Mouse (Mus musculus) myocyte (in vitro differentiated cells): ENCODE data around the gene Gm20662. TPM values are rescaled to one million over a fixed set of nuclear protein-coding genes. Genes with fewer than 3 reads are reported as not detected.

ENCODE experiments used
- H3K27me3 ChIP-seq: one replicate; pipeline ENCODE4 v1.6.1; 2011; ENCODE audit not compliant: control insufficient read depth, insufficient read depth, insufficient read length
- H3K36me3 ChIP-seq: one replicate; pipeline ENCODE4 v1.6.1; 2011; ENCODE audit not compliant: control insufficient read depth, insufficient read depth
- H3K4me2 ChIP-seq: one replicate; pipeline ENCODE4 v1.6.1; 2011; ENCODE audit warnings: low read depth, control low read depth
- H3K4me3 ChIP-seq: one replicate; pipeline ENCODE4 v1.5.1; 2011; ENCODE audit warnings: mild to moderate bottlenecking, control low read depth, moderate library complexity
- H3K79me2 ChIP-seq: one replicate; pipeline ENCODE4 v1.6.1; 2011; ENCODE audit not compliant: control insufficient read depth, insufficient read depth
- H3ac ChIP-seq: one replicate; pipeline ENCODE4 v1.6.1; 2011; ENCODE audit not compliant: control insufficient read depth, insufficient read length
- CEBPB ChIP-seq: IDR thresholded peaks from 2 replicates; pipeline ENCODE4 v1.6.1; 2011; ENCODE audit warnings: mild to moderate bottlenecking, moderate library complexity; ENCODE audit not compliant: poor library complexity, insufficient read depth, severe bottlenecking
- E2F4 ChIP-seq: IDR thresholded peaks from one replicate; pipeline ENCODE4 v1.6.1; 2011; ENCODE audit warnings: mild to moderate bottlenecking, control low read depth, moderate library complexity; ENCODE audit not compliant: insufficient read depth
- MAX ChIP-seq: IDR thresholded peaks from one replicate; pipeline ENCODE4 v1.6.1; 2011; ENCODE audit warnings: low read depth, mild to moderate bottlenecking, control low read depth
- MYOD1 ChIP-seq, 3 experiments: IDR thresholded peaks; one replicate each; pipeline ENCODE4 v1.6.1; 2011; ENCODE audit warnings: control low read depth in 2 of 3, low read depth in 2 of 3, mild to moderate bottlenecking in 2 of 3, moderate library complexity in 1 of 3; ENCODE audit not compliant: insufficient read length in 2 of 3, control insufficient read depth in 1 of 3
- MYOG ChIP-seq, 3 experiments: IDR thresholded peaks; one replicate each; pipeline ENCODE4 v1.6.1; 2011; ENCODE audit warnings: control low read depth in 2 of 3, low read depth in 2 of 3, mild to moderate bottlenecking in 2 of 3; ENCODE audit not compliant: insufficient read length in 2 of 3, control insufficient read depth in 1 of 3, insufficient read depth in 1 of 3
- POLR2A ChIP-seq: IDR thresholded peaks from one replicate; pipeline ENCODE4 v1.6.1; 2011; ENCODE audit warnings: low read depth, mild to moderate bottlenecking, control low read depth, moderate library complexity; ENCODE audit not compliant: insufficient read length
- POLR2AphosphoS2 ChIP-seq: IDR thresholded peaks from one replicate; pipeline ENCODE4 v1.6.1; 2011; ENCODE audit warnings: low read depth, control low read depth; ENCODE audit not compliant: insufficient read length
- REST ChIP-seq: IDR thresholded peaks from one replicate; pipeline ENCODE4 v1.6.1; 2011; ENCODE audit warnings: mild to moderate bottlenecking, control low read depth, moderate library complexity; ENCODE audit not compliant: insufficient read depth, insufficient read length
- SRF ChIP-seq: IDR thresholded peaks from one replicate; pipeline ENCODE4 v1.6.1; 2011; ENCODE audit warnings: low read depth; ENCODE audit not compliant: control insufficient read depth, insufficient read length
- TCF12 ChIP-seq: IDR thresholded peaks from one replicate; pipeline ENCODE4 v1.6.1; 2011; ENCODE audit warnings: mild to moderate bottlenecking, control low read depth; ENCODE audit not compliant: poor library complexity, insufficient read depth, severe bottlenecking
- TCF3 ChIP-seq: IDR thresholded peaks from one replicate; pipeline ENCODE4 v1.6.1; 2011; ENCODE audit warnings: low read depth, control low read depth; ENCODE audit not compliant: insufficient read length
- USF1 ChIP-seq: IDR thresholded peaks from one replicate; pipeline ENCODE4 v1.6.1; 2011; ENCODE audit warnings: low read depth, mild to moderate bottlenecking, control low read depth, moderate library complexity
- polyA plus RNA-seq: library from polyadenylated mRNA; unstranded; fragments of >200 nt; fragmentation: generic; extraction: Trizol; gene quantifications from one replicate; pipeline ENCODE4 v1.2.1, GENCODE M21; 2012; ENCODE audit warnings: missing spikeins

The Gm20662 gene
- polyA plus RNA-seq, 1 experiment, result 0.82 TPM

DNA sequence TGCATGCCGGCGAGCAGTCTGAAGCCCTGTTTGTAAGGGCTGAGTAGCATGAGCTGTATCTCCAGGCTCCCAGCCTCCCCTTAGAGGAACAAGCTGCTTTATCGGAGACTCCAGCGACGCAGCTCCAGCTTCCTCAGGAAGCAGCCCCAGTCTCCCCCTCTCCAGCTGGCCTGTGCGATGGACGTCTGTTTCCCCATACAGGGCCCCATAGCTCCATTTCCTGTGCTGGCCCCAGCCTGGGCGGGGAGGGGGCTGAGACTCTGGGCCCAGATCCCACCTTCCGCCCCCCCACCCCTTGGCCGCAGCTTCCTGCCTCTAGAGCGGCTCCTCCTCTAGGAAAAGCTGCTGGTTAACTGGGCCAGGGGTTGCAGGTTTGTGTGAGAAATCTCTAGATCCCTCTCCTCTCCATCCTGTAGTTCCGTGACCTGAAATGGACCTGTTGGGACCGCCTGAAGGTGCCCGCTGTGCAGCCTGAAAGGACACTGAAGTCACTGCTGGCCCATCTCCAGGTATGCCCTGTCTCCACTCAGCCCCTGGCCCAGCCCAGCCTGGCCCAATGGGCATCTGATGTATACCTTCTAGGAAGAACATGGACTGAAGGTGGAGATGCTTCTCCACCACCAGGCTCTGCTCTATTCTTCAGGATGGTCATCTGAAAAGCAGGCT is 13.3 kb upstream of the Gm20662 start, which contains the start of gene Gm20661:
Gene Gm20661, plus strand, starts transcription at position 378 of the 666 bp plus-strand sequence.
- no peaks in the 10 kb centered on the region for H3K36me3 ChIP-seq
- no peaks in the 10 kb centered on the region for H3K27me3 ChIP-seq
- H3K4me3 ChIP-seq, result no peak within 1 kb of the TSS
- TF ChIP-seq MAX (no peak), POLR2A (no peak), USF1 (no peak), MYOD1 (IDR thresholded peaks at IDR 0.05; ENCODE audit: control insufficient read depth in 1 of 3, insufficient read length in 2 of 3, low read depth in 2 of 3) (no peak), SRF (no peak), TCF12 (no peak), E2F4 (no peak), TCF3 (no peak), CEBPB (no peak), POLR2AphosphoS2 (no peak), MYOG (IDR thresholded peaks at IDR 0.05; ENCODE audit: control insufficient read depth in 1 of 3, insufficient read depth in 1 of 3, insufficient read length in 2 of 3, low read depth in 2 of 3) (no peak)
- no peak within 1 kb of the TSS for H3K4me2 ChIP-seq
- H3K79me2 ChIP-seq, result no peaks in the 10 kb centered on the region
- H3ac ChIP-seq, result no peak within 1 kb of the TSS

GRCm38 (mm10) chr9:107983421-107983890 is 12.7 kb upstream of the Gm20662 start:
- Histone ChIP-seq H3K4me2 (no peak overlapping the region), H3K27me3 (no peaks in the 10 kb centered on the region), H3K36me3 (no peaks in the 10 kb centered on the region), H3K4me3 (no peak overlapping the region), H3ac (no peak overlapping the region), H3K79me2 (no peaks in the 10 kb centered on the region)
- no peak for TF ChIP-seq TCF12
- TF ChIP-seq TCF3, result no peak
- no peak for TF ChIP-seq MAX
- TF ChIP-seq POLR2A, result no peak
- TF ChIP-seq MYOG (IDR thresholded peaks at IDR 0.05; ENCODE audit: control insufficient read depth in 1 of 3, insufficient read depth in 1 of 3, insufficient read length in 2 of 3, low read depth in 2 of 3), result no peak
- no peak for TF ChIP-seq E2F4
- TF ChIP-seq USF1, result no peak
- no peak for TF ChIP-seq MYOD1 (IDR thresholded peaks at IDR 0.05; ENCODE audit: control insufficient read depth in 1 of 3, insufficient read length in 2 of 3, low read depth in 2 of 3)
- no peak for TF ChIP-seq CEBPB
- no peak for TF ChIP-seq REST
- TF ChIP-seq POLR2AphosphoS2, result no peak
- no peak for TF ChIP-seq SRF

DNA sequence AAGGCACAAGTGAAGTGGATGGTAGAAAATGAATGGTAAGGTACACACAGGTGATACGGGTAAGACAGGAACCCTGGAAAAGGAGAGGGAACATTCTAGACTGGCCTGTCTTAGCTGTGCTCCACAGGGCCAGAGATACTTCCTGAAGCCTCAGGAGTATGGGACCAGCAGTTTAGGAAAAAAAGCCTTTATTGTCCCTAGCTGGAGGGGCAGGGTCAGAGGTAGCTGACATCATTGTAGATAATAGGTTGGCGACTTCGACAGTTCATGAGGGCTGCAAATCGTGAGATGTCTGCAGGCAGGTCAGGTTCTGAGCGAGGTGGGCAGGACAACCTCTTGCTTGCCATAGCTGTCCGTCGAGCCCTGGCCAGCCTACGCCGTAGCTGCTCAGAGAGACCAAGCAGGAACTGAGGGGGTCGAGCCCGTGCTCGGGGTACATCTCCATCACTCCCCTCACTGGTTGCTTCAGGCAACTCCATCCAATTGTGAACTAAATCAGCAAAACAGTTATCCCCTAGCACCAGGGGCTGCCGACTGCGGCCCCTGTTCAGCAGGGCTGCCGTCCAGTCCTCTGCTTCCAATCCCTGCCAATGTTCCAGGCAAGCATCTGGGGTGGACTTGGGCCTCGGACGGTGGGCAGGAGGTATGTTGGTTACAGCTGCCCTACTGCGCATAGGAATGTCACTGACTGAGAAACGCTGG is 11.9 kb upstream of the Gm20662 start:
- no peak overlapping the region for H3K4me3 ChIP-seq
- H3K27me3 ChIP-seq, result no peaks in the 10 kb centered on the region
- no peak overlapping the region for H3K4me2 ChIP-seq
- H3K36me3 ChIP-seq, result no peaks in the 10 kb centered on the region
- H3K79me2 ChIP-seq, result no peaks in the 10 kb centered on the region
- no peak overlapping the region for H3ac ChIP-seq
- TF ChIP-seq E2F4, result no peak

DNA sequence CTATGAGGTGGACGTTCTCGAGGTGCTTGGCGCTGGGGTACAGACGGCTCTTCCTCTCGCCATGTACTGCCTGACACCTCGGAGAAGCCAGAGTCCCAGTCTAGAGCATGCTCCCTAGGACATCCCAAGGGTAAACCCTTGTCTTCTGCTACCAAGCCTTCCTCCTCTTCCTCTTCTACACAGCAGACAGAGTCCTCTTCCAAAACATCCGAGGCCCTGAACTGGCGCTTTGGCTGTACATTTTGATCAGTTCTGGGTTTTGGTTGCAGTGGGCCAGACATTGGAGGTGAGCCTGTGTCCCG is 11.4 kb upstream of the Gm20662 start:
- Histone ChIP-seq H3K36me3 (no peaks in the 10 kb centered on the region), H3K27me3 (no peaks in the 10 kb centered on the region), H3ac (no peak overlapping the region), H3K4me3 (peak overlapping the region; percentile 26), H3K79me2 (no peaks in the 10 kb centered on the region), H3K4me2 (peak overlapping the region; percentile 83)
- no peak for TF ChIP-seq USF1
- no peak for TF ChIP-seq POLR2AphosphoS2
- no peak for TF ChIP-seq E2F4
- TF ChIP-seq POLR2A, result no peak
- TF ChIP-seq REST, result no peak
- no peak for TF ChIP-seq TCF12
- no peak for TF ChIP-seq MYOD1 (IDR thresholded peaks at IDR 0.05; ENCODE audit: control insufficient read depth in 1 of 3, insufficient read length in 2 of 3, low read depth in 2 of 3)
- no peak for TF ChIP-seq CEBPB
- no peak for TF ChIP-seq MYOG (IDR thresholded peaks at IDR 0.05; ENCODE audit: control insufficient read depth in 1 of 3, insufficient read depth in 1 of 3, insufficient read length in 2 of 3, low read depth in 2 of 3)
